Mouse (Mus musculus): Measurements from ENCODE around the gene Wnt7b.

Gene Wnt7b

DNA sequence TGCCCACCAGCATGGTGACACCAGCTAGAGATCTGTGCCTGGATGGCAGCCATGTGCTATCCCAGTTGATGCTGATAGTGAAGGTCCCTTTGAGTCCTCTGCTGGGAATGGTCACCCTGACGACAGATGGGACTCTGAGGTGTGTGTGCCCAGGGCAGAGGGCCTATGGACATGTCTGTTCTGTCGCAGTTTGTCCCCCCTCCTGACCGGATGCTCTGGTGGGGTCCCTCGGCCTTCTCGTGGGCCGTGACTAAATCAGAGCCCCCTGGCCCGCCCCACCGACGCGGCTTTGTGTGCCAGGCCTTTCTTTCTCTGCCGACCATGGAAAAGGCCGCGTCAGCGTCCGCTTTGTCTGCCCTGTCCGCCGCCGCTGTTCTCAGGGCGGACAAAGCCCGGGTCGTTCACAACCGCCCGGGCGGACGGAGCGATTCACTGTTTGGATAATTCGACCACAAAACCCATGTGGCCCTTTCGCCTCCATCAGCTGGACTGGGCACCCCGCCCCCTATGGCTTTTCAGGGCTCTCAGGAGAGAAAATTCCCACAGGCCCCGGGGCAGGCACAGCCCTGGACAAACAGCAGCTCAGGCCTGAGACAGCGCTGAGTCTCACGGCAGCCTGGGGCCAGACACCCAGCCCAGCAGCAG lies 74.8 kb downstream of the Wnt7b start:
- peak; percentile 74 for DNase-seq (ENCODE audit: low spot score)

DNA sequence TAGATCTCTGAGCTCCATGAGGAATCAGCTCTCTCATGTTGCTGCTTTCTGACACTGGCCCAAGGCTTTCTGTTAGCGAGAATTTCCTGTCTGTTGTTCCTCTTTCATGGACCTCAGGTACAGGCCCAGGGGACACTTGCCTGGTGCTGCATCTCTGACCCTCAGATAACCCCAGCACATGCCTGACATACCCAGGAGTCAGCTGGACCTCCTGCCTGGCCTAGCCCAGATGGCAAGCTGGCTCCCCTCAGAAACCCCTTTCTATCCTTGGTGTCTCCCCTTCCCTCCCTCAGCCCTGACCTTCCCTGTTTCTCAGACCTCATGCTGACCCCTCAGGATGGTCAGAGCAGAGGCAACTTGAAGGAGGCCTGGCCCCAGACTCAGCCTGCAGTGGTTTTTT lies 75.6 kb downstream of the Wnt7b start:
- no peak for DNase-seq (ENCODE audit: low spot score)

GRCm38 (mm10) chr15:85505118-85505925 lies 77.0 kb downstream of the Wnt7b start:
- peak; percentile 24 for DNase-seq (ENCODE audit: low spot score)

GRCm38 (mm10) chr15:85503127-85503526 lies 79.1 kb downstream of the Wnt7b start, which contains the start of gene 7530416G11Rik:
Gene 7530416G11Rik, minus strand, starts transcription at chr15:85503227.
- DNase-seq (ENCODE audit: low spot score): no peak

DNA sequence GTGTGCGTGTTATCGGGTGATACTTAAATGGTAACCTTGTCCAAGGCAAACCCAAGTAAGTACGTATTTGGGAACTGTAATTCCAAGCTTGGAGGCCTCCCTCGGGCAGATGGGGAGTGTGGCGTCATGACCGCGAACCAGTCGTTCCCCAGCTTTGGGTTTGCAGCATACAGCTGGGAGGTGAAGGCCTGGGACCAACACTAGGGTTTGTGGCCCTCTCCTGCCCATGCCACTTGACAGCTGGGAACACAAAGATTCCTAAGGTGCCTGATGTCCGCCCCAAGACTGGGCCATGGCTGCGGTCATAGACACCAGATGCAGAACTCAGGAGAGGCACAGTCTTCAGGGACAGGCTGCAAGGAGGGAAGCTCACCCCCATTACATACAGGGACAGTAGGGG lies 82.0 kb downstream of the Wnt7b start:
- no peak for DNase-seq (ENCODE audit: low spot score)

DNA sequence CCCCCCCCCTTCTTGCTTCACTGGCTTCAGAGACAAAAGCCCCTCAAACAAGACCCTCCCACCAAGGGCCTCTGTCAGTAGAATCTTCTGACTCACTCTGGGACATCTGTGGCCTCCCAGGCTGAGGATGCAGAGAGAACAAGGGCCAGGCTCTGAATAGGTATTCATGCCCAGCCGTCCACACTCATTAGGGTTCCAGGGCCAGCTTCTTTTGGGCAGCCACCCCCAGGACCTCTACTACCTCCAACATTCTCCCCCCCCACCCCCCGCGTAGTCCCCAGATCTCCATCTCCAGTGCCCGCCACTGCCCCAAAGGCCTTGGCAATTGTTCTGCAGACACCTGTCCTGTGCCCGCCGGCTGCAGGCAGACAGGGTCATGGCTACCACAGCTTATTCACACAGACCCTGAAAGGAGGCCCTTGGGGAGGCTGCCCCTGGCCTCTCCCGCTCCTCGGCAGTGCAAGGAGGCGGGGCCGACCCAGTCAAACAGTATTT lies 84.2 kb downstream of the Wnt7b start:
- DNase-seq (ENCODE audit: low spot score): peak; percentile 65

- no peak for DNase-seq (ENCODE audit: low spot score)
These were observed 84.7 kb downstream of the Wnt7b start for GRCm38 (mm10) chr15:85497548-85497947.

DNA sequence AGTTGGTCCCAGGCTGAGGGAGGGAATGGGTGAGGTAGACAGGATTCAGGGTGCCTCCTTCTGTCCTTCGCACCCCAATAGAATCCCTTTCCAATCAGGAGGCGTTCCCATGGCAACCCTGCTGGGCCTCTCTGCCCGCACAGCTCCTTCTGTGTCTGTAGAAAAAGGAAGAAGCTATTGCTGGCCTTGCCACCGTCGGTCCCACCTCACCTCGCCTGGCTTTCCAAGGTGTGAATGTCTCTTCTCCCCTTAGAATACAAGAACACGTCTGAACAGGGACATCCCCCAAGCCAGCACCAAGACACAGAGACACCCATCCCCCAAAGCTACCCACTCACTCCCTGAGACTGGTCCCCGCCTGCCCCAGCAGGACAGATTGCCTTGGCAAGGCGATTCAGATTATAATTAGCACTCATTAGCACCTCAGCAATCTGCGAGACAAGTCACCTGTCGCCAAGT lies 88.1 kb downstream of the Wnt7b start:
- DNase-seq (ENCODE audit: low spot score): peak; percentile 38

GRCm38 (mm10) chr15:85489751-85490150 lies 92.5 kb downstream of the Wnt7b start:
- no peak for DNase-seq (ENCODE audit: low spot score)

DNA sequence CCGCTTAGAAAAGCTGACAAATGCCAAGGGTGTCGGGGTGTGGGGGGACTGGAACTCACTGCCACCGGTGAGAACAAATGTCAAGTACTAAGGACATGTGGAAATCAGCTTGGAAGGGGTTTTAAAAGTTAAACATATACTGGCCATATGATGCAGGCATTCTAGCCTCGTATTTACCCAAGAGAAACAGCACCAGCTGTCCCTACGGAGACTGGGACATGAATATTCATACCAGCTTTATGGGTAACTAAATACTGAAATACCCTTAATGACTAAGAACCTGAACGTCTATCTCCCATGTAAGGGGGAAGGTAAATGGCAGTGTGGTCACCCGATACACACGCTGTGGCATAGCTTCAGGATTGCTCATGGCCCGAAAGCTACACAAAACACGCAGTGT lies 93.4 kb downstream of the Wnt7b start:
- DNase-seq (ENCODE audit: low spot score): no peak

Data from embryo, embryonic 10 days (tissue).